Comparison of ENCODE assay signal across 8 mouse cellular contexts in the genomic region with DNA sequence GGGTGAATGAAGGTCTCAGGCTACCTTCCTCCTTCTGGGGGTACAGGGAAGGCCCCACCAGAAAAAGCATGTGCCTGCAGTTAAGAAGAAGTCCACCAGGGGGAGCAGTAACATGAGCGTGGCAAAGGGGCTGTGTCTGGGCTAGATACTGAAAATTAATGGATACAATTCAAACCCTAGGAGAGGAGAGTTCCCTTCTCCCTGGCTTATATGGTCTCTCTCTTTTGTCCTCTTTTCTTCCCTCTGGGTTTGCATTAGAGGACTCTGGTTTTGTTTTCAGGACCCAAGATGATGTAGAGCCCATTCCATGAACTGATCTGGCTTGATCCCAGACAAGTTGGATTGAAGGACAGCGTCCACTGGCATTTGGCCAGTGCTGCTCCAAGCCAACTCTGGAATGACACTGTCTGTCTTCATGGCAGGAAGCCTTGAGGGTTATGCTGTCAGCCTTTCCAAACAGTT.
DNase-seq lines count a peak whose midpoint lies in the region; ATAC-seq and TF ChIP-seq lines count a peak whose summit lies in the region.

No protein-coding gene starts in this region.

- DNase-seq in 3T3-L1 (ENCODE audit: low read depth, low spot score) (peak; percentile 74), NIH3T3 (ENCODE audit: low read depth) (peak; percentile 82)
- DNase-seq in cerebellum, adult 9-11 months = peak; percentile 70
- DNase-seq in gastrocnemius, adult 8-10 months (ENCODE audit: low spot score in 2 of 2) = peak; percentile 15 to 36
- DNase-seq in kidney, postnatal 10 days = peak; percentile 75
- DNase-seq in lung, embryonic 14.5 days = peak; percentile 83
- DNase-seq in retina, adult 2 months (ENCODE audit: low read depth, low spot score) = peak; percentile 16
- DNase-seq in urinary bladder, adult 18-20 months (ENCODE audit: low spot score in 2 of 2) = peak; percentile 25 to 47

- H3K9me3 ChIP-seq in lung, embryonic 14.5 days (ENCODE audit: low read depth, low read length) = no peaks in the 10 kb centered on the region; the same call in 1 of the 2 replicates

- no peak overlapping the region for H3K9ac ChIP-seq in lung, embryonic 14.5 days

- peak; percentile 89 for TF ChIP-seq CTCF in lung, embryonic 14.5 days (IDR thresholded peaks at IDR 0.05; ENCODE audit: low read depth)

- H3K27me3 ChIP-seq in lung, embryonic 14.5 days (ENCODE audit: insufficient read depth, low read length) = no peaks in the 10 kb centered on the region

- no peak overlapping the region for H3K4me3 ChIP-seq in lung, embryonic 14.5 days (ENCODE audit: low read depth, low read length)

- no peaks in the 10 kb centered on the region for H3K4me1 ChIP-seq in lung, embryonic 14.5 days (ENCODE audit: insufficient read depth)

- WGBS in lung, embryonic 14.5 days = 19% methylated on average over 2 of the region's 2 CpGs

- ATAC-seq in lung, embryonic 14.5 days (ENCODE audit: insufficient read depth) = peak; percentile 75

- no peak overlapping the region for H3K27ac ChIP-seq in lung, embryonic 14.5 days (ENCODE audit: low read depth)

- H3K4me2 ChIP-seq in lung, embryonic 14.5 days = no peak overlapping the region

- H3K36me3 ChIP-seq in lung, embryonic 14.5 days (ENCODE audit: insufficient read depth) = no peaks in the 10 kb centered on the region

Comparison
In these comparisons a context has a peak if more than half of its experiments do, and no peak if none do; other contexts are left out.
1. DNase-seq: peak in every context shown above with its lines; median percentile 83 in lung, embryonic 14.5 days; 82 in NIH3T3; 75 in kidney, postnatal 10 days; 74 in 3T3-L1; 70 in cerebellum, adult 9-11 months; 36 in urinary bladder, adult 18-20 months; 26 in gastrocnemius, adult 8-10 months; 16 in retina, adult 2 months.